Mouse (Mus musculus): ENCODE results near the gene Kif23. TPM values are rescaled to one million over a fixed set of nuclear protein-coding genes. Genes with fewer than 3 reads are reported as not detected.

Kif23 gene
- polyA plus RNA-seq, 1 experiment: 1.4 TPM

- no peak overlapping the region for H3K4me3 ChIP-seq (ENCODE audit: insufficient read depth, low read depth, low read length)
- TF ChIP-seq POLR2A (IDR thresholded peaks at IDR 0.05; ENCODE audit: low read depth, low read length): no peak
- TF ChIP-seq CTCF (conservative IDR thresholded peaks at IDR 0.05; ENCODE audit: insufficient read depth, insufficient read length, low read depth, low read length): no peak
- H3K27ac ChIP-seq (ENCODE audit: insufficient read depth, low read depth, low read length): no peak overlapping the region
- 94% methylated on average over 2 of the region's 2 CpGs for WGBS
- DNase-seq: no peak
- no peaks in the 10 kb centered on the region for H3K27me3 ChIP-seq (replicated peaks; ENCODE audit: control insufficient read depth, insufficient read depth, low read length)
- H3K4me1 ChIP-seq (ENCODE audit: control insufficient read depth, insufficient read depth, low read length): no peaks in the 10 kb centered on the region
- no peaks in the 10 kb centered on the region for H3K36me3 ChIP-seq (ENCODE audit: control insufficient read depth, insufficient read depth, low read length)
Measured at GRCm38 (mm10) chr9:61979983-61980382, 33.4 kb upstream of the Kif23 start.

- no peaks in the 10 kb centered on the region for H3K36me3 ChIP-seq (ENCODE audit: control insufficient read depth, insufficient read depth, low read length)
- peak; percentile 65 for DNase-seq
- H3K27ac ChIP-seq (ENCODE audit: insufficient read depth, low read depth, low read length): no peak overlapping the region
- H3K4me1 ChIP-seq (ENCODE audit: control insufficient read depth, insufficient read depth, low read length): no peaks in the 10 kb centered on the region
- TF ChIP-seq CTCF (conservative IDR thresholded peaks at IDR 0.05; ENCODE audit: insufficient read depth, insufficient read length, low read depth, low read length) (no peak), POLR2A (IDR thresholded peaks at IDR 0.05; ENCODE audit: low read depth, low read length) (no peak)
- 49% methylated on average over 13 of the region's 13 CpGs for WGBS
- H3K27me3 ChIP-seq (replicated peaks; ENCODE audit: control insufficient read depth, insufficient read depth, low read length): no peaks in the 10 kb centered on the region
- no peak overlapping the region for H3K4me3 ChIP-seq (ENCODE audit: insufficient read depth, low read depth, low read length)
Measured at GRCm38 (mm10) chr9:61977258-61977945, 30.8 kb upstream of the Kif23 start.

DNA sequence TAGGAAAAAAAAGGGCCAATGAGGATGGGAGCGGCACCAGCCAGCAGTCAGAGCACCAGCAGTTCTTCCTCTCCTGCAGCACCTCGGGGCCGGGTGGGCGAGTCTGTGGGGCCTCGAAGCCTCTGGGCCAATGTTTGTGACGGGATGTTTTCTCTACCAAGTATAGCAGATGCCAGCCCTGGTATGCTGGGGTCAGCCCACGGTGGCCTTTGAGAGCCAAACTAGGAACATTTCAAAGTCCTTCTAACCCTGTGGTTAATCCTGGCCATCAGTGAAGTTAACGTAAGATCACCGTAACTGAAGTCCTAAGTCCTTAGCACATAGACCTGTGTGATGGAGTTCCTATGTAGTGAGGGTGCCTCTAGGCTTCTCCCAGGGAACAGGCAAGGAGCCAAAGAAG, 25.5 kb upstream of the Kif23 start:
- Histone ChIP-seq H3K4me3 (ENCODE audit: insufficient read depth, low read depth, low read length) (no peak overlapping the region), H3K27ac (ENCODE audit: insufficient read depth, low read depth, low read length) (no peak overlapping the region), H3K27me3 (replicated peaks; ENCODE audit: control insufficient read depth, insufficient read depth, low read length) (no peaks in the 10 kb centered on the region), H3K36me3 (ENCODE audit: control insufficient read depth, insufficient read depth, low read length) (no peaks in the 10 kb centered on the region), H3K4me1 (ENCODE audit: control insufficient read depth, insufficient read depth, low read length) (no peaks in the 10 kb centered on the region)
- no peak for DNase-seq
- TF ChIP-seq CTCF (conservative IDR thresholded peaks at IDR 0.05; ENCODE audit: insufficient read depth, insufficient read length, low read depth, low read length) (no peak), POLR2A (IDR thresholded peaks at IDR 0.05; ENCODE audit: low read depth, low read length) (no peak)
- 62% methylated on average over 9 of the region's 9 CpGs for WGBS

DNA sequence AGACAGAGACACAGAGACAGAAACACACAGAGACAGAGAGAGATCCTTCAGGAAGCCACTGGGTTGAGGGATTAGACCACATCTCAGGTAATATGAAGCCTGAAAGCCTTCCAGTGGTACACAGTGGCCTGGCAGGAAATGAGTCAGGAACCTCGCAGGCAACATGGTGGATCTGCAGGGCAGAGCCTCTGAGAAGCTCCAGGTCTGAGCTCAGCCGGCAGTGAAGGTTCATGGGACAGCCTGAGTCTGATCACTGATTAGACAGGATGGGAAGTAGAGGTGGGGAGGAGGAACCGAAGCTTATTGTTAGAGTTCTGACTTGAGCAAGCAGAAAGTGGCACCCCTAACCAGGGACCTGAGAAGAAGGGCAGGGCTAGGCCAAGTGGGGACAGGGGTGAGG, 24.5 kb upstream of the Kif23 start:
- H3K27me3 ChIP-seq (replicated peaks; ENCODE audit: control insufficient read depth, insufficient read depth, low read length): no peaks in the 10 kb centered on the region
- no peak overlapping the region for H3K4me3 ChIP-seq (ENCODE audit: insufficient read depth, low read depth, low read length)
- 46% methylated on average over 3 of the region's 3 CpGs for WGBS
- no peaks in the 10 kb centered on the region for H3K4me1 ChIP-seq (ENCODE audit: control insufficient read depth, insufficient read depth, low read length)
- no peak for TF ChIP-seq CTCF (conservative IDR thresholded peaks at IDR 0.05; ENCODE audit: insufficient read depth, insufficient read length, low read depth, low read length)
- TF ChIP-seq POLR2A (IDR thresholded peaks at IDR 0.05; ENCODE audit: low read depth, low read length): no peak
- no peak for DNase-seq
- H3K27ac ChIP-seq (ENCODE audit: insufficient read depth, low read depth, low read length): no peak overlapping the region
- H3K36me3 ChIP-seq (ENCODE audit: control insufficient read depth, insufficient read depth, low read length): no peaks in the 10 kb centered on the region

DNA sequence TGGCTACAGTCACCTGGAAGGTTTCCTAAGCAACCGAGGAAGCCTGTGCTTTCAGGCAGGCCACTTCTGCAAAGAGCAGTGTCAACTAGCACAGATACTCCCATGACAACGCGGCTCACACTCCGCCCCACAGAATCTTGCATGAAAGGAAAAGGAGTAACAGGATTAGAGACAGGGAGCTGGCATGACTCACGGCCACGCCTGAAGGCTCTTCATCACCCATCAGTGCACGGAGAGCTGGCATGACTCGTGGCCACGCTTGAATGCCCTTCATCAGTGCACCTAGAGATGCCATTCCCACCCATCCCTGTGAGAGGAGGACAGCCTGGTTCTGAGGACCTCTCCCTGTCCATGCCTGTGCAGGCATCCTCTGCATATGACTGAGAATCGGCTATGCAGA, 20.8 kb upstream of the Kif23 start:
- H3K27ac ChIP-seq (ENCODE audit: insufficient read depth, low read depth, low read length): no peak overlapping the region
- no peaks in the 10 kb centered on the region for H3K36me3 ChIP-seq (ENCODE audit: control insufficient read depth, insufficient read depth, low read length)
- WGBS: 36% methylated on average over 10 of the region's 10 CpGs
- H3K4me1 ChIP-seq (ENCODE audit: control insufficient read depth, insufficient read depth, low read length): no peaks in the 10 kb centered on the region
- no peak for DNase-seq
- no peak for TF ChIP-seq CTCF (conservative IDR thresholded peaks at IDR 0.05; ENCODE audit: insufficient read depth, insufficient read length, low read depth, low read length)
- TF ChIP-seq POLR2A (IDR thresholded peaks at IDR 0.05; ENCODE audit: low read depth, low read length): no peak
- H3K4me3 ChIP-seq (ENCODE audit: insufficient read depth, low read depth, low read length): no peak overlapping the region
- no peaks in the 10 kb centered on the region for H3K27me3 ChIP-seq (replicated peaks; ENCODE audit: control insufficient read depth, insufficient read depth, low read length)

DNA sequence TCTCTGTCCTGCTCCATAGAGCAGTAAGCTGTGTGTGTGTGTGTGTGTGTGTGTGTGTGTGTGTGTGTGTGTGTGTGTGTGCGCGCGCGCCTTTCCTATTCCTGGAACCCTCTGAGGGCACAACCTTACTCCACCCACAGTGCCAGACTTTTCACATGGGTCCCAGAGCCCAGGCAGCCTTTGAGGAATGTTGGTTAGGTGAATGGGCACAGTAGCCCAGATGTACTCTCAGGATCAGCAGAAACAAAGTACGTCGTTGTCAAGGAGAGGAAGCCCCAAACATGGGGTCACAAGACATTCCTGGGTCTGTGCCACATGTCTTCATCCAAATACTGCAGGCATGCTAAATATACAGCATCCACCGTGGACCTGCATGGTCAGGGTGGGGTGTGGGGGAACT, 19.4 kb upstream of the Kif23 start:
- 0 out of 2 replicates have a peak, but pooled peaks cover 3% of the 10 kb centered on the region for H3K4me1 ChIP-seq (ENCODE audit: control insufficient read depth, insufficient read depth, low read length)
- WGBS: 49% methylated on average over 7 of the region's 7 CpGs
- H3K4me3 ChIP-seq (ENCODE audit: insufficient read depth, low read depth, low read length): no peak overlapping the region
- H3K27ac ChIP-seq (ENCODE audit: insufficient read depth, low read depth, low read length): no peak overlapping the region
- DNase-seq: no peak
- no peaks in the 10 kb centered on the region for H3K27me3 ChIP-seq (replicated peaks; ENCODE audit: control insufficient read depth, insufficient read depth, low read length)
- H3K36me3 ChIP-seq (ENCODE audit: control insufficient read depth, insufficient read depth, low read length): no peaks in the 10 kb centered on the region
- TF ChIP-seq CTCF (conservative IDR thresholded peaks at IDR 0.05; ENCODE audit: insufficient read depth, insufficient read length, low read depth, low read length): no peak

DNA sequence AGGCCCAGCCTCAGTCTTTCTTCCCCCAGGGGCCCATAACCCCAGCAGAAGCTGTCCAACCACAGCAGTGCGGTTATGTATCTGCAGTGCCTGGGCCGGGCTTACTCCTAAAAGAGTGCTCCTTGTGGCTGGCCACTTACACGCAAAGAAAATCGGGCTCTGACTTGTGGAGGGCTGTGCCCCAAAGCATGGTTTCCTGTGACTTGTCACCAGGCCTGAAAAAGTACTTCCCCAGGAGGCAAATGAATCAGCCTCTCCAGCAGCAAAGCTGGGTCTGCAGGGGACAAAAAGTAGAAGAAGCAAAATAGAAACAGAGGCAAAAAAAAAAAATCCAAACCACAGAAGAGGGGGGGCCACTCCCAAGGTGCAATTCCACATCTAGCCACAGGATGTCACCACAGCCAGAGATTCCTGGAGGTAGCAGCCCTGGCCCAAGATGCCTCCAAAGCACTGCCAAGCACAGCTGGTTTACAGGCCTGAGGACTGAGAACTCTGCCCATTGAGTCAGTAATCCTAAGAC, 18.9 kb upstream of the Kif23 start:
- Histone ChIP-seq H3K4me3 (ENCODE audit: insufficient read depth, low read depth, low read length) (no peak overlapping the region), H3K27ac (ENCODE audit: insufficient read depth, low read depth, low read length) (no peak overlapping the region), H3K36me3 (ENCODE audit: control insufficient read depth, insufficient read depth, low read length) (no peaks in the 10 kb centered on the region), H3K4me1 (ENCODE audit: control insufficient read depth, insufficient read depth, low read length) (peaks cover 8% of the 10 kb centered on the region), H3K27me3 (replicated peaks; ENCODE audit: control insufficient read depth, insufficient read depth, low read length) (no peaks in the 10 kb centered on the region)
- WGBS: 40% methylated on average over 4 of the region's 4 CpGs
- TF ChIP-seq POLR2A (IDR thresholded peaks at IDR 0.05; ENCODE audit: low read depth, low read length) (no peak), CTCF (conservative IDR thresholded peaks at IDR 0.05; ENCODE audit: insufficient read depth, insufficient read length, low read depth, low read length) (peak; percentile 88)
- DNase-seq: peak; percentile 76
